ENCODE assay signal across 25 mouse cellular contexts in the genomic region with DNA sequence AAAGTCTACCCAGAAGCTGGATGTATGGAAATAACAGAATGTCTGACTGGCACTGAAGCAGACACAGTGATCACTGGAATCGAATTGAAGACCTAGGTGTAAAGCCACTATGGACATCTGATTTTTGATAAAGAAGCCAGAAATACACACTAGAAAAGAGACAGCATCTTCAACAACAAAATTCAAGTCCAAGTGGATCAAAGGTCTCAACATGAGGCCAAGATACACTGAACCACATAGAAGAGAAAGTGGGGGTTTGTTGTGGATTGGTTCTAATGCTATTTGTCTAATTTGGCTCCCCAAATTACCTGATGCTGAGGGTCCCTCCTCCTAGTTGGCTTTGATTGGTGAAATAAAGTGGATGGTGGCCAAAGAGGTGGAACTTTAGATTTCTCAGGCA.
"Had no signal": no experiment of that assay in that cellular context is flagged by ENCODE, and none has a peak within 500 bp of the region (broad histone marks: within the 10 kb centered on the region; RNA-seq: fewer than 3 reads in every experiment).

No protein-coding gene starts in this region.

- H3K27me3 ChIP-seq: heart, embryonic 12.5 days; hindbrain, embryonic 13.5 days; hindbrain, embryonic 15.5 days; kidney, embryonic 15.5 days; limb, embryonic 12.5 days; liver, embryonic 13.5 days; liver, embryonic 15.5 days had no signal

- H3K27ac ChIP-seq: heart, embryonic 10.5 days; hindbrain, embryonic 13.5 days; hindbrain, embryonic 15.5 days; hindbrain, postnatal 0 days; kidney, embryonic 15.5 days; kidney, postnatal 0 days; limb, embryonic 10.5 days; limb, embryonic 12.5 days; liver, embryonic 13.5 days; liver, embryonic 15.5 days had no signal

- H3K36me3 ChIP-seq: liver, embryonic 13.5 days had no signal

- H3K4me2 ChIP-seq: heart, embryonic 12.5 days; hindbrain, embryonic 13.5 days; hindbrain, embryonic 15.5 days; kidney, embryonic 15.5 days; limb, embryonic 12.5 days; liver, embryonic 11.5 days; liver, embryonic 13.5 days; liver, embryonic 15.5 days had no signal

- H3K4me1 ChIP-seq: heart, embryonic 10.5 days; heart, embryonic 12.5 days; hindbrain, embryonic 13.5 days; hindbrain, embryonic 15.5 days; kidney, embryonic 15.5 days; limb, embryonic 10.5 days; limb, embryonic 12.5 days; liver, embryonic 13.5 days; liver, embryonic 15.5 days had no signal

- H3K9me3 ChIP-seq: heart, embryonic 10.5 days; heart, embryonic 12.5 days; hindbrain, embryonic 13.5 days; hindbrain, embryonic 15.5 days; kidney, embryonic 15.5 days; limb, embryonic 10.5 days; limb, embryonic 12.5 days; liver, embryonic 13.5 days; liver, embryonic 15.5 days had no signal

- ATAC-seq: hindbrain, postnatal 0 days; intestine, embryonic 16.5 days had no signal

- H3K4me3 ChIP-seq: heart, embryonic 10.5 days; heart, embryonic 12.5 days; hindbrain, embryonic 13.5 days; hindbrain, embryonic 15.5 days; kidney, embryonic 15.5 days; limb, embryonic 10.5 days; limb, embryonic 12.5 days; liver, embryonic 13.5 days; liver, embryonic 15.5 days had no signal

- H3K9ac ChIP-seq: heart, embryonic 12.5 days; hindbrain, embryonic 13.5 days; hindbrain, embryonic 15.5 days; kidney, embryonic 15.5 days; limb, embryonic 12.5 days; liver, embryonic 13.5 days; liver, embryonic 15.5 days had no signal

- DNase-seq: gastrocnemius, postnatal 14 days; gastrocnemius, postnatal 36 days; heart, adult 18-20 months; heart, postnatal 14 days; heart, postnatal 36 days; kidney, adult 11 months; kidney, adult 2 months; kidney, adult 9 months; kidney, postnatal 14 days; kidney, postnatal 36 days; layer of hippocampus, adult 9-11 months; layer of hippocampus, postnatal 36 days; liver, embryonic 13.5 days had no signal
